32 mouse cellular contexts compared by ENCODE assay signal in the genomic region with DNA sequence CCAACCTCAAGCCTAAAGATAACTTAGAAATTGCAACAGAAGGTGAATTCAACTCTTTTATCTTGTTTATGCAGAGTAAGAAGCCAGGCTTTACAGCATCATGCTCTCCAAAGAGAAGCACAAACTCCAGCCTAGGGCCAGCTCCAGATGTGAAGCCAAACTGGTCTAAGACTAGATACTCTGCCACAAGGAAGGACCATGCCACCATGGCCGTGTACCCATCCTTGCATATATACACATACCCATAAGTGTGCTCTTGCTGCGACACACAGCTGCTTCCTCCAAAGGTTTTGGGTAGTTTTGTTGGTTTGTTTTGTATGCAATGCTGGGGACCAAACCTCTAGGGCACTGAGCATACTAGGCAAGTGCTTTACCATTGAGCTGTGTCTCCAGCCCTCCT. TPM values are rescaled to one million over a fixed set of nuclear protein-coding genes. Genes with fewer than 3 reads are reported as not detected.
"Had no signal": no experiment of that assay in that cellular context is flagged by ENCODE, and none has a peak within 500 bp of the region (broad histone marks: within the 10 kb centered on the region; RNA-seq: fewer than 3 reads in every experiment).

No protein-coding gene starts in this region.

- H3K9ac ChIP-seq: heart, embryonic 12.5 days; heart, embryonic 13.5 days; heart, embryonic 15.5 days; hindbrain, embryonic 12.5 days; hindbrain, embryonic 13.5 days; hindbrain, embryonic 14.5 days; hindbrain, embryonic 15.5 days; intestine, embryonic 15.5 days; kidney, embryonic 15.5 days had no signal

- H3K4me3 ChIP-seq: heart, embryonic 12.5 days; heart, embryonic 13.5 days; heart, embryonic 15.5 days; hindbrain, embryonic 10.5 days; hindbrain, embryonic 12.5 days; hindbrain, embryonic 13.5 days; hindbrain, embryonic 15.5 days; intestine, embryonic 15.5 days; kidney, embryonic 15.5 days; layer of hippocampus, adult 2 months; left cerebral cortex, adult 2 months had no signal

- H3K36me3 ChIP-seq: heart, embryonic 12.5 days; heart, embryonic 13.5 days; heart, embryonic 15.5 days; hindbrain, embryonic 10.5 days; hindbrain, embryonic 12.5 days; hindbrain, embryonic 13.5 days; hindbrain, embryonic 15.5 days; intestine, embryonic 15.5 days; kidney, embryonic 15.5 days had no signal

- DNase-seq: heart, postnatal 10 days; heart, postnatal 14 days; heart, postnatal 36 days; heart, postnatal 4 days; kidney, adult 11 months; kidney, adult 18-20 months; kidney, adult 2 months; kidney, adult 8-10 months; kidney, adult 9 months; kidney, postnatal 10 days; kidney, postnatal 14 days; kidney, postnatal 25 days; kidney, postnatal 36 days; kidney, postnatal 4 days; layer of hippocampus, adult 9-11 months; layer of hippocampus, postnatal 36 days had no signal

- H3K9me3 ChIP-seq: heart, embryonic 12.5 days; heart, embryonic 13.5 days; heart, embryonic 15.5 days; hindbrain, embryonic 10.5 days; hindbrain, embryonic 12.5 days; hindbrain, embryonic 13.5 days; hindbrain, embryonic 15.5 days; intestine, embryonic 15.5 days; kidney, embryonic 15.5 days had no signal

- H3K4me1 ChIP-seq: heart, embryonic 12.5 days; heart, embryonic 13.5 days; heart, embryonic 15.5 days; hindbrain, embryonic 10.5 days; hindbrain, embryonic 12.5 days; hindbrain, embryonic 13.5 days; hindbrain, embryonic 15.5 days; intestine, embryonic 15.5 days; kidney, embryonic 15.5 days had no signal

- H3K27me3 ChIP-seq: heart, embryonic 12.5 days; heart, embryonic 13.5 days; heart, embryonic 15.5 days; hindbrain, embryonic 12.5 days; hindbrain, embryonic 13.5 days; hindbrain, embryonic 15.5 days; intestine, embryonic 15.5 days; kidney, embryonic 15.5 days had no signal

- H3K27ac ChIP-seq: heart, embryonic 13.5 days; heart, embryonic 15.5 days; hindbrain, embryonic 10.5 days; hindbrain, embryonic 12.5 days; hindbrain, embryonic 13.5 days; hindbrain, embryonic 14.5 days; hindbrain, embryonic 15.5 days; hindbrain, postnatal 0 days; intestine, embryonic 15.5 days; kidney, embryonic 15.5 days; kidney, postnatal 0 days; layer of hippocampus, adult 2 months; left cerebral cortex, adult 2 months had no signal

RNA-seq across cellular contexts. Expression of a gene that starts 32.7 kb away (rescaled TPM):
- total RNA-seq: hematopoietic stem cell, adult 5-6 weeks had no signal
- polyA plus RNA-seq: inflammation-experienced regulatory T-cells, adult 6 months had no signal
